Mouse (Mus musculus): ENCODE measurements at regions not wholly inside any gene's neighbourhood (a gene's known extent, or its start where the extent isn't known, plus 50 kb on each side); places are given as distances from the start of the nearest gene placed in this dataset.

- no peaks in the 10 kb centered on the region for H3K4me1 ChIP-seq (ENCODE audit: control insufficient read depth, insufficient read depth, low read length)
- TF ChIP-seq CTCF (IDR thresholded peaks at IDR 0.05; ENCODE audit: low read depth, low read length) = no peak
- TF ChIP-seq POLR2A (IDR thresholded peaks at IDR 0.05; ENCODE audit: extremely low read depth, insufficient read depth, low read length) = no peak
- H3K4me3 ChIP-seq (ENCODE audit: insufficient read depth, low read depth, low read length) = no peak overlapping the region
- H3K27me3 ChIP-seq (ENCODE audit: control insufficient read depth, insufficient read depth, low read length) = no peaks in the 10 kb centered on the region
- DNase-seq (ENCODE audit: extremely low read depth, low read depth, low spot score) = peak; percentile 43
- WGBS = 69% methylated on average over 11 of the region's 11 CpGs
- no peaks in the 10 kb centered on the region for H3K36me3 ChIP-seq (ENCODE audit: control insufficient read depth, insufficient read depth, low read length)
- H3K9ac ChIP-seq (ENCODE audit: low read depth, low read length) = no peak overlapping the region
- no peaks in the 10 kb centered on the region for H3K79me2 ChIP-seq (ENCODE audit: control insufficient read depth, insufficient read depth, low read length)
- no peak overlapping the region for H3K27ac ChIP-seq (replicated peaks; ENCODE audit: insufficient read depth, low read depth, low read length)
These were observed 98.4 kb upstream of the Mb21d2 start for GRCm38 (mm10) chr16:29027856-29028255.

GRCm38 (mm10) chr16:29001249-29001648 lies 71.8 kb upstream of the Mb21d2 start:
- Histone ChIP-seq H3K36me3 (ENCODE audit: control insufficient read depth, insufficient read depth, low read length) (no peaks in the 10 kb centered on the region), H3K4me1 (ENCODE audit: control insufficient read depth, insufficient read depth, low read length) (peaks cover 6% of the 10 kb centered on the region), H3K4me3 (ENCODE audit: insufficient read depth, low read depth, low read length) (no peak overlapping the region), H3K27me3 (ENCODE audit: control insufficient read depth, insufficient read depth, low read length) (no peaks in the 10 kb centered on the region), H3K9ac (ENCODE audit: low read depth, low read length) (no peak overlapping the region), H3K79me2 (ENCODE audit: control insufficient read depth, insufficient read depth, low read length) (no peaks in the 10 kb centered on the region), H3K27ac (replicated peaks; ENCODE audit: insufficient read depth, low read depth, low read length) (no peak overlapping the region)
- TF ChIP-seq CTCF (IDR thresholded peaks at IDR 0.05; ENCODE audit: low read depth, low read length) (no peak), POLR2A (IDR thresholded peaks at IDR 0.05; ENCODE audit: extremely low read depth, insufficient read depth, low read length) (no peak)
- 39% methylated on average over 9 of the region's 9 CpGs for WGBS
- peak; percentile 74 for DNase-seq (ENCODE audit: extremely low read depth, low read depth, low spot score)

- no peaks in the 10 kb centered on the region for H3K27me3 ChIP-seq (ENCODE audit: control insufficient read depth, insufficient read depth, low read length)
- peak; percentile 79 for DNase-seq (ENCODE audit: extremely low read depth, low read depth, low spot score)
- no peak for TF ChIP-seq POLR2A (IDR thresholded peaks at IDR 0.05; ENCODE audit: extremely low read depth, insufficient read depth, low read length)
- no peak for TF ChIP-seq CTCF (IDR thresholded peaks at IDR 0.05; ENCODE audit: low read depth, low read length)
- H3K79me2 ChIP-seq (ENCODE audit: control insufficient read depth, insufficient read depth, low read length) = no peaks in the 10 kb centered on the region
- no peak overlapping the region for H3K27ac ChIP-seq (replicated peaks; ENCODE audit: insufficient read depth, low read depth, low read length)
- 28% methylated on average over 4 of the region's 4 CpGs for WGBS
- H3K36me3 ChIP-seq (ENCODE audit: control insufficient read depth, insufficient read depth, low read length) = no peaks in the 10 kb centered on the region
- no peak overlapping the region for H3K9ac ChIP-seq (ENCODE audit: low read depth, low read length)
- H3K4me1 ChIP-seq (ENCODE audit: control insufficient read depth, insufficient read depth, low read length) = peaks cover 6% of the 10 kb centered on the region
- H3K4me3 ChIP-seq (ENCODE audit: insufficient read depth, low read depth, low read length) = no peak overlapping the region
These were observed 70.2 kb upstream of the Mb21d2 start for GRCm38 (mm10) chr16:28999641-29000040.

- Histone ChIP-seq H3K4me1 (ENCODE audit: control insufficient read depth, insufficient read depth, low read length) (peaks cover 6% of the 10 kb centered on the region), H3K9ac (ENCODE audit: low read depth, low read length) (no peak overlapping the region), H3K79me2 (ENCODE audit: control insufficient read depth, insufficient read depth, low read length) (no peaks in the 10 kb centered on the region), H3K27me3 (ENCODE audit: control insufficient read depth, insufficient read depth, low read length) (no peaks in the 10 kb centered on the region), H3K36me3 (ENCODE audit: control insufficient read depth, insufficient read depth, low read length) (no peaks in the 10 kb centered on the region), H3K27ac (replicated peaks; ENCODE audit: insufficient read depth, low read depth, low read length) (no peak overlapping the region), H3K4me3 (ENCODE audit: insufficient read depth, low read depth, low read length) (no peak overlapping the region)
- WGBS = 35% methylated on average over 3 of the region's 3 CpGs
- DNase-seq (ENCODE audit: extremely low read depth, low read depth, low spot score) = peak; percentile 90
- TF ChIP-seq CTCF (IDR thresholded peaks at IDR 0.05; ENCODE audit: low read depth, low read length) (no peak), POLR2A (IDR thresholded peaks at IDR 0.05; ENCODE audit: extremely low read depth, insufficient read depth, low read length) (no peak)
These were observed 67.2 kb upstream of the Mb21d2 start for GRCm38 (mm10) chr16:28996629-28997028.

GRCm38 (mm10) chr16:28990666-28991065 lies 61.2 kb upstream of the Mb21d2 start:
- TF ChIP-seq POLR2A (IDR thresholded peaks at IDR 0.05; ENCODE audit: extremely low read depth, insufficient read depth, low read length) (no peak), CTCF (IDR thresholded peaks at IDR 0.05; ENCODE audit: low read depth, low read length) (no peak)
- Histone ChIP-seq H3K4me1 (ENCODE audit: control insufficient read depth, insufficient read depth, low read length) (peaks cover 3% of the 10 kb centered on the region; the same call in 1 of the 2 replicates), H3K79me2 (ENCODE audit: control insufficient read depth, insufficient read depth, low read length) (no peaks in the 10 kb centered on the region), H3K36me3 (ENCODE audit: control insufficient read depth, insufficient read depth, low read length) (no peaks in the 10 kb centered on the region), H3K27me3 (ENCODE audit: control insufficient read depth, insufficient read depth, low read length) (no peaks in the 10 kb centered on the region), H3K4me3 (ENCODE audit: insufficient read depth, low read depth, low read length) (no peak overlapping the region), H3K9ac (ENCODE audit: low read depth, low read length) (no peak overlapping the region), H3K27ac (replicated peaks; ENCODE audit: insufficient read depth, low read depth, low read length) (no peak overlapping the region)
- 90% methylated on average over 3 of the region's 3 CpGs for WGBS
- no peak for DNase-seq (ENCODE audit: extremely low read depth, low read depth, low spot score)

GRCm38 (mm10) chr16:28984931-28985330 lies 55.5 kb upstream of the Mb21d2 start:
- H3K27me3 ChIP-seq (ENCODE audit: control insufficient read depth, insufficient read depth, low read length) = no peaks in the 10 kb centered on the region
- WGBS = 68% methylated on average over 6 of the region's 6 CpGs
- no peak overlapping the region for H3K4me3 ChIP-seq (ENCODE audit: insufficient read depth, low read depth, low read length)
- no peak for TF ChIP-seq CTCF (IDR thresholded peaks at IDR 0.05; ENCODE audit: low read depth, low read length)
- TF ChIP-seq POLR2A (IDR thresholded peaks at IDR 0.05; ENCODE audit: extremely low read depth, insufficient read depth, low read length) = no peak
- H3K27ac ChIP-seq (replicated peaks; ENCODE audit: insufficient read depth, low read depth, low read length) = no peak overlapping the region
- H3K36me3 ChIP-seq (ENCODE audit: control insufficient read depth, insufficient read depth, low read length) = no peaks in the 10 kb centered on the region
- DNase-seq (ENCODE audit: extremely low read depth, low read depth, low spot score) = peak; percentile 11
- no peak overlapping the region for H3K9ac ChIP-seq (ENCODE audit: low read depth, low read length)
- H3K4me1 ChIP-seq (ENCODE audit: control insufficient read depth, insufficient read depth, low read length) = no peaks in the 10 kb centered on the region; the same call in 1 of the 2 replicates
- H3K79me2 ChIP-seq (ENCODE audit: control insufficient read depth, insufficient read depth, low read length) = no peaks in the 10 kb centered on the region

Data from liver, adult 2 months (tissue).